Mouse (Mus musculus): ENCODE measurements around the gene Bicd2. TPM values are rescaled to one million over a fixed set of nuclear protein-coding genes. Genes with fewer than 3 reads are reported as not detected.

Bicd2 gene
- total RNA-seq, 4 experiments from 2014 or later = 40.2 to 45.5 (median 43.1) TPM

DNA sequence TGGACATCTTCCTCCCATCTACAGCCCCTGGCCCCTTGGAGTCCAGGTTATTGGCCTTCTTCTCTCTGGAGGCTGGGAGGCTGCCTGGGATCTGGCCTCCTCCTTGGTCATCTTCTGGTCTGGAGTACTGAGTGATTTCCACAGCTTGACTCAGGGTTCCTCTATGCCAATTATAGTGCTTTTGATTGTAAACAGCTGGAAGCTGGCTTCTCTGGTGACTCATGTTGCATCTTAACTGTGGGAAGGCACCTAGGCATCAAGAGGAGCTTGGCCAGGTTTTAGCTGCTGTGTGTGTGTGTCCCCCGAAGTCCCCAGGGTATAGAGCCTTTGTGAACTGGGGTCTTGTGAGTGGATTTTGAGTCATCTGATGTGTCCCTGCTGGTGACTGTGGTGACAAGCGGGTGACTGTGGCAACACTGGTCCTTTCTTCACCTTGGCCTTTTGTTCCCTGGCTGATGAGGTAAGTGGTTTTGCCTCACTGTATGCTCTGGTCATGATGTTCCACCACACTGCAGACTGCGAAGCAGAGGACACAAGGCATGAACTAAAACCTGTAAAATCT is 53.6 kb downstream of the Bicd2 start:
- no peak for DNase-seq (ENCODE audit: low spot score in 2 of 2)

DNA sequence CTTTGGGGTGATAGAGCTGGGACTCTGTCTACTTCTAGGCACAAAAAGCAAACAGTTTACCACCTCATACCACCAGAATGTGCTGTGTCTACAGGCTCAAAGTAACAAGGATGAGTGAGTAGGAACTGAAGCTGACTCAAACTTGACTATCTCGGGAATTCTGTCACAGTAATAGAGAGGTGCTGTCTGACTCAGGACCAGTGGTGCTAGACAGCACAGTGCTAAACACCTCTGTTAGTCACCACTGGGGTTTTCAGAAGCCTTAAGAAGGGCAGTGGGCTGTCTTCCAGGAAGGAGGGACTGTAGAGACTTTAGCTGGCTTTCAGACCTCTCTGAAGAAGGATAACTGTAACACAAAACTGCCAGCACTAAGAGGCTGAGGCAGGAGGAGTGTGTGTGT is 55.4 kb downstream of the Bicd2 start:
- no peak for DNase-seq (ENCODE audit: low spot score in 2 of 2)

DNA sequence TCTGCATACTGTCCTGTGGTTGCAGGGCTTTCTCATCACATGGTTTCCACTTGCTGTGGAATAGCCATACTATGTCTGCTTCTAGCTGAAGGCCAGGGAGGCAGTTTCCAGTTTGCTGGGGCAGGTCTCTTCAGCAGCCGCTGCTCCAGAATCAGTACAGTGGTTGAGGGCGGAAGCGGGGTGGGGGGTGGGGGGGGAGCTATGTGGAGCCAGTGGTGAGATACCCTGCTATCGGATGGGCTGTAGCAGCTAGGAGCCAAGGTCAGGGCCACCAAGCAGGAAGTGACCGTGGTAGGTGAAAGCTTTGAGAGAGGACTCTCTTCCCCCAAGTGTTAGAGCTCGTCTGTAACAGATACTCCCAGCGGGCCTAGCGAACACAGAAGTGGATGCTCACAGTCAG is 56.8 kb downstream of the Bicd2 start:
- DNase-seq (ENCODE audit: low spot score in 2 of 2) = no peak

DNA sequence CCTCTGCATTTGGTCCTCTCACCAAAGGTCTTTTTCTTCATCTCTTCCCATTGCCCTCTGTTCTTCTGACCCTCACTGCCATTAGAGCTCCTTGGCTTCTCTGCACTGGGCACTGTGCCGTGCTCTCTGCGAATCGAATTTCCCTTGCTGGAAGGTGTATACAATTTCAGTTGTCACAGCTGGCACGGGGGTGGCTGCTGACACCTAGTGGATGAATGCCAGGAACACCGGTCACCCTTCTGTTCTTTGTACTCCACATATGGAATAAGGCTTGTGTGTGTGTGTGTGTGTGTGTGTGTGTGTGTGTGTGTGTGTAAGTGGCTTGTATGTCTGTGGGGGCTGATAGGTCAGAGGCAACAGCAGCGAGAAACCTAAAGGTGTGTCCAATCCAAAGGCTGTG is 58.8 kb downstream of the Bicd2 start:
- DNase-seq (ENCODE audit: low spot score in 2 of 2) = no peak

DNA sequence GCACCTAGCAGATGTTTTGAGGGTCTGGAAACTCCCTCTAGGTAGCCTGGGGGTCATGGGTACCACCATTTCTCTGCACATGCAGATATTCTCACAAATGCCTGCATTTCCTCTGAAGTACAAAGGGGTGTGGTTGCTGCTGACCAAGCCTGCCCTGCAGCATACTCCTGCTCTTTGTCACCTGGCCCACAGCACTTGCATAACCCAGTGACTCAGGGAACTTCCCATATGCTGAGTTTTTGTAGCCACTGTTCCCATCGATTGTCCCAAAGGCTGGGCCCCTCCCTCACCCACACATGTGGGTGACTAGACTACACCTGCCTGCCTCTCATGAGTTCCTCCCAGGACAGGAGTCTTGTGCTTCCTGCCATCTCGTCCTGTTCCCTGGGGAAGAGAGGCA is 61.2 kb downstream of the Bicd2 start:
- no peak for DNase-seq (ENCODE audit: low spot score in 2 of 2)

DNA sequence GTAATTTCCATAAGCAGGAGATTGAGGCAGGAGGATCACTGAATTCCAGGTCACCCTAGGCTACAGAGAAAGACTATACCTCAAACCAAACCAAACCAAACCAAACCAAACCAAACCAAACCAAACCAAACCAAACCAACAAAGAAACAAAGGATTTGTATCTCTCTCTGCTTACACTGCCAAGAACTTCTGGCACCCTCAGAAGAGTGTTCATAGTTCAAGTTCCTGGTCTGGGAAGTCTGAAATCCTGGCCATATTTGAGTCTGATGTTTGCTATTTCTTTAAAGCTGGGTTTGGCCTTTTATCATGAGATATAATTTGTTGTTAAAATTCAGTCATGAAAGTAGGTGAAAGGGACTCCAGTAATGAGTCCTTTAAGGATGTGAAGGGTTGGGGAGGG is 66.4 kb downstream of the Bicd2 start:
- DNase-seq (ENCODE audit: low spot score in 2 of 2) = no peak

DNA sequence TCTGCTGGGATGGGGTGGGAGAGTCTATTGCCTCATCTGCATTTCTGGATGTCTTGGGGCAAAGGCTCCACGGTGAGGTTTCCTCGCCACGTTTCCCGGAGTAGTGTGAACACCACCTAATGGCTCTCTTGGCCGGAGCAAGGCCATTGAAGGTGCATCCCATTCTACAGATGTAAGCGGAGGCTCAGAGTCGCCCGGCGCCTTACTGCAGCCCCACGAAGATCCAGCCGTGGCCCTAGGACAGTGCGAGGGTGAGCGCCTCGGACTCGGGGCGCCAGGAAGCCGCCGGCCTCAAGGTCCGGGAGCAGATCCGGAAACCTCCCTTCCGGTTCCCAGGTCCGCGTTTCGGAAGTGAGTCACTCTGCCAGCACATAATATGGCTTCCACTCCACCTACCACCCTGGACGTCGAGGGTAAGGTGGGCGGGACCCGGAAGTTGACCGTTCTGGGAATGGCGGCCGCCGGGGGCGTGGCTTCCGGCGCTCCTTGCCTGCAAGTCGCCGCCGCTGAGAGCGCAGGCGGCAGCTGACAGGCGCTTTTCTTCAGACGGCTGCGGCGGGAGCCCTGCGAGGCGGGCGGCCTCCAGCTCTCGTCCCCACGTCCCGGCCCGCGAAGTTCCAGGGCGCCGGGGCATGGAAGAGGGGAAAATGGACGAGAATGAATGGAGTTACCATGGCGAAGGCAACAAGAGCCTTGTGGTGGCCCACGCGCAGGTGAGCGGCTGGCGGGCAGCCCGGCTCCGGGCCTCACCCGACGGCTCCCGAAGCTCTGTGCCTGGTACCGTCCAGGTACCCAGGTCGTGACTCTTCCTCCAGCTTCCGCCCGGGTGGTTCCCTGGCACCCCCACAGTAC is 79.6 kb downstream of the Bicd2 start, which contains the start of gene Ippk:
Gene Ippk, plus strand, starts transcription at position 496 of the 852 bp plus-strand sequence.
- peak; percentile 91 to 99 for DNase-seq (ENCODE audit: low spot score in 2 of 2)

DNA sequence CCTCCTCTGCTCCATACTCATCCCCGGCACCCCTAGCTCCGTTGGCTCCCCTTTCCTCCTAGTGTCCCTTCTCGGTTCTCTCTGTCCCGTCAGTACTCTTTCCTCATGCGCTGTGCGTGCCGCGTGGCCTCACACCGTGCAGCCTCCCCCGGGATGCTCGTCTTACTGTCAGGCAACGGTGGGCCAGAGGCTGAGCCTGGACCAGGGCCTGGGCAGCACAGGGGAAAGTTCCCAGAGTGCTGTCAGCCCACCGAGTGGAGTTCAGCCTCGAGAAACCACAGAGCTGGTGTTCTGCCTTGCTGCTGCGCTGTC is 80.2 kb downstream of the Bicd2 start:
- no peak for DNase-seq (ENCODE audit: low spot score in 2 of 2)

DNA sequence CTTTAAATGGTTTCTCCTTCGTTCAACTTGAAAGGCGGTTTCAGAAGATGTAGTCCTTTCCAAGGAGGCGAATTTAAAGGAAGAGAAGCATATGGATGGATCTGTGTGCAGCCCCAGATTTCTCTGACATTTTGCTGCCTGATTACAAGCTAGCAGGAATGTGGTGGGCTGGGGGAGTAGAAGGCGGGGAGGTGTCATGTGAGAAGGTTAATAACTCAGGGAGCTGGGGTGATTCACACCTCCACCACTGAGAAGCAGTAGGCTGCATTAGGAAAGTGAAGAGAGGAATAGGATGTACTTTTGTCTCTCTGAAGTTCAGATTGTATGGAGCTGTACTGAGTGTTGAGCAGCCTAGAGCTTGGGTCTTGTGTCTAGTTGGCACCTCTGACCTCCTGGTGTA is 80.6 kb downstream of the Bicd2 start:
- DNase-seq (ENCODE audit: low spot score in 2 of 2) = no peak

DNA sequence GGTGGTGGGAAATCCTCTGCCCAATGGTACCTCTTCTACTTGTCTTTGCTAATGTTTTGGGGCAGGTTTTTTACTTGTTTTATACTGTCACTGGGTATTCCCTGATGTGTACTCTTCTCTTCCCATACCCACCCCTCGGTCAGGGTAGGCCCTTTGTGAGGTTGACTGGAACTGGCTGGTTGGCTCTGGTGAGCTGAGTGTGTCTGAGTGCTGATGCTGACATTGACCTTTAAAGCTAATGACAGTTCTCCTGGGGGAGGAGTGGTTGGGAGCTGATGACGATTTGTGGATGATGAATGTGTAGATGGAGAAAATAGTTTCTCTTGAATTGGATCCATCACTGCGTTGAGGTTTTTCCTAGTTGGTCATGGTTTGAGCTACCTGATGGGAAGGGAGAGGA is 85.4 kb downstream of the Bicd2 start:
- DNase-seq (ENCODE audit: low spot score in 2 of 2) = no peak

DNA sequence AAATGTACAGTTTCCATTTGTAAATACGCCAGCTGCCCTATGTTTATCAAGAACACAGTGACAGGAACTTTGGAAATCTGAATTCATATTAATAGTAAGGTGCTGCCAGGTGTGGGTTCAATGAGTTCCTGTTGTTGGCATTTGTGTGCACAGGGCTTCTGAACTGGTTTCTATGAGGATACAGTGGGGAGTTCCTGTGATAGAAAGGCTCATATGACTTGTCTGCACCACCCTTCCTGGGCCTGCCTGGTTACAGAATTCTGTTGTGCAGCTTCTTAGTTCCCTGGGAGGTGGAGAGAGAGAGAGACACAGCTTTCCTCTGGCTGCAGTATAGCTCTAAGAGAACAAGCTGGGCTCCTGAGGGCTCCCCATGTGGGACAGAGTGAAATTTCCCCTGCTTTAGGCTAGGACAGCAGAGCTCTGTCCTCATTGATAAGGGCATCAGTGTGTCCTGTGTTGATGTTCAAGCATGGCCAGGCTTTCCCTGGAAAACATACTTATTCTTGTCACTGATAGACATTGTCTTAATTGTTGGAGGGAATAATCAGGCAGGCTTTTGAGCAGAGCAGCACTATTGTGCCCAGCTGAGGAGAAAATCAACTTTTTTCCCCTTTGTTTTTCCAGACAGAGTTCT is 86.8 kb downstream of the Bicd2 start:
- no peak for DNase-seq (ENCODE audit: low spot score in 2 of 2)

DNA sequence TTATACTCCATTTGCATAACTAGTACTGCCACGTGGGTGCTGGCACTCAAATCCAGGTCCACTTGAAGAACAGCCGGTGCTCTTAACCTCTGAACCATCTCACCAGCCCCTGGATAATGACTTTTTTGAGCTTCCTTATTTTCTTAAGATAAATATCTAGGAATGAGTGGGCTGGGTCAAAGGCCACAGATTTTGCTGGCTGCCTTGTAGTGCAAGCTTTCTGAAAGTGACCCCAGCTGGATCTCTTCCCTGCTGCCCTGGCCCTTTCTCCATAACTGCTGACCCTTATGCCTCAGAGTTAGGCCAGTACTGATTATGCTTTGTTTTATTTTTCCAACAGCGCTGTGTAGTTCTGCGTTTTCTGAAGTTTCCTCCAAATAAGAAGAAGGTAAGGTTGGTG is 89.1 kb downstream of the Bicd2 start:
- no peak for DNase-seq (ENCODE audit: low spot score in 2 of 2)

DNA sequence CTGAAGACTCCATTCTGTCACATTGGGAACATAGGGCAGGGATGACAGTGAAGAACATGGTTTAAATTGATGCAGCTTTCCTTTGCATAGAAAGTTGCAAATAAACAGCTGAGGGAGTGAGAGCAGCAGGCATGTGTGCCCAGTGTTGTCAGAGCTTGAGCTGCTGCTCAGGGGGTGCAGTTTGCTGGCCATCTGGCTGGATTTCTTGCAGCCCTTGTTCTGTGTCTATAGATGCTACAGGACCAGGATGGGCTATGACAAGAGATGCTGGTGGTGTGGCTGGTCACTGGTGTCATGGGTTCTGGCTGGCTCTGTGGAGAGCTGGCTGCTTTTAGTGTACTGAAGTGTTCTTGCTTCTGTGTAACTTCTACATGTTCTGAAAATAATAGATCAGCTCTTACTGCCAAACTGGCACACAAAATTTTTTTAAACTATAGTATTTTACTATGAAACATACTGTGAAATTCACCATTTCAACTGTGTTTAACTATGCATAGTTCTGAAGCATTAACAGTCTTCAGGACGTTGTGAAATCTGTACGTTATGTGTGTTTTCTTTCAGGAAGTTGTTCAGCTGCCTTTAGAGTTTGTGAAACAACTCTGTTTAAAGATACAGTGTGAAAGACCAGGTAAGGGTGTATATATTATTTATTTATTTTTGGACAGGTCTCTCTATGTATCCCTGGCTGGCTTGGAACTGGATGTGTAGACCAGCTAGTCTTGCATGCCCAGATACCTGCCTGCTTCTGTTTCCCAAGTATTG is 92.1 kb downstream of the Bicd2 start:
- no peak for DNase-seq (ENCODE audit: low spot score in 2 of 2)

DNA sequence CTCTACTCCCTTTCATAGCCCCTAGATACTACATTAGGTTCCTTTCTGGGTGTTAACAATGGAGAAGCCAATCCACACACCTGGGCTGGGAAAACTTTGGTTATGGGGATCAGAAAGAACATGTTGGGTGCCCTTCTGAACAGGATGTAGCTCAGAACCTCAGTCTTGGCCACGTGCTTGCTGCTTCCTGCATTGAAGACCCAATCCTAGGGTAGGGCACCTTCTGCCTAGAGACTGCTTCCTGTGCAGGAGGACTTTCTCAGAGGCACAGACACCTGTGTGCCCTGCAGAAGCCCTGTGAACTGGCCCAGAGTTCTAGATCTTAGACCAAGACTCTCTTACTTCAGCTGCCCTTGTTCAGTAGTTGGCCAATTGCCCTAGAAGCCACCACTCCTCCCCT is 94.4 kb downstream of the Bicd2 start:
- no peak for DNase-seq (ENCODE audit: low spot score in 2 of 2)

DNA sequence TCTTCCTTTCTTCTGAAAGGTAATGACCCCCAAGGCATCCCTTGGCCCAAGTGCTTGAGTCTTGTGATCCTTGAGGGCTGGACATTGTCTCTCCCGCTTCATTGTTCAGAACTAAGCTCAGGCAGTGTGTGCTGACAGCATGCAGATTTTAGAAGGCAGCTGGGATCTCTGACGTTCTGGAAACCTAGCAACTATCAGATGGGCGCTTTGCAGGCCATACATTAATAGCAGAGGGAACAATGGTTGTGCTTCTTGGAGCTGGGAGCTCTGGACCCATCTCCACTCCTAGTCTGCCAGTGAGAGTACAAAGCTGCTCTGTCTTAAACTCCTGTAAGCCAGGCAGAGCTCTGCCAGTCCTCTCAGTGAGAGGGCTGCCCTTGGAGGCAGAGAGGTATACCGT is 94.8 kb downstream of the Bicd2 start:
- peak in 1 of 2 experiments; percentile 45 for DNase-seq (ENCODE audit: low spot score in 2 of 2)

Other genes with a start within 250 kb of the Bicd2 start
- gene Wnk2, start 193.6 kb upstream of the Bicd2 start, total RNA-seq (2022) = 100 to 1,000 TPM; 115 to 126 (median 123) TPM
- 10 to 100 TPM; 20.1 to 21.3 (median 21.0) TPM for gene Ninj1, start 154.1 kb upstream of the Bicd2 start, total RNA-seq (2022)
- 10 to 100 TPM; 10.7 to 18.4 (median 13.6) TPM for gene Card19, start 125.5 kb upstream of the Bicd2 start, total RNA-seq (2022)
- 1 to 10 TPM; 2.2 to 4.8 (median 3.5) TPM for gene Susd3, start 92.9 kb upstream of the Bicd2 start, total RNA-seq (2022)
- gene Fgd3, start 21.3 kb upstream of the Bicd2 start, total RNA-seq (2022) = 10 to 100 TPM in 1 of 4 experiments, 1 to 10 TPM in 3; 8.8 to 10.1 (median 8.9) TPM
- 10 to 100 TPM; 16.5 to 21.5 (median 16.8) TPM for gene Ippk, start 79.7 kb downstream of the Bicd2 start, total RNA-seq (2022)
- gene Tes3-ps, start 151.7 kb downstream of the Bicd2 start, total RNA-seq (2022) = 1 to 10 TPM; 1.5 to 2.4 (median 2.0) TPM
- gene Ecm2, start 163.2 kb downstream of the Bicd2 start, total RNA-seq (2022) = 1 to 10 TPM; 2.5 to 3.1 (median 2.9) TPM
- under 1 TPM; 0.50 to 0.97 (median 0.67) TPM for gene Aspn, start 202.9 kb downstream of the Bicd2 start, total RNA-seq (2022)
- gene Omd, start 240.9 kb downstream of the Bicd2 start, total RNA-seq (2022) = 1 to 10 TPM; 1.6 to 2.2 (median 2.1) TPM